Mouse (Mus musculus) intestine, embryonic 16.5 days (tissue): ENCODE results near the gene Ubr4. TPM values are rescaled to one million over a fixed set of nuclear protein-coding genes. Genes with fewer than 3 reads are reported as not detected.
A peak's percentile ranks its signal among the peaks of the same experiment; 100 is the strongest.

Source experiments
- ATAC-seq: fragments of 200-750 bp; cut with Nextera tagmentation; 2 replicates; pipeline ENCODE4 v1.8.0; 2017; ENCODE audit warnings: moderate TSS enrichment, moderate library complexity
- H3K27ac ChIP-seq: fragments of 300-500 bp; sonication (generic); 2 replicates; pipeline ENCODE4 v1.5.1; 2014; ENCODE audit warnings: mild to moderate bottlenecking, low read length
- H3K27me3 ChIP-seq: fragments of 300-500 bp; sonication (generic); replicated peaks from 2 replicates; pipeline ENCODE4 v1.6.1; 2014; ENCODE audit warnings: low read length, control low read depth, mixed read lengths; ENCODE audit not compliant: control insufficient read depth, insufficient read depth
- H3K36me3 ChIP-seq: fragments of 300-500 bp; sonication (generic); 2 replicates; pipeline ENCODE4 v1.6.1; 2014; ENCODE audit warnings: low read length, control low read depth; ENCODE audit not compliant: control insufficient read depth, insufficient read depth
- H3K4me1 ChIP-seq: fragments of 300-500 bp; sonication (generic); 2 replicates; pipeline ENCODE4 v1.6.1; 2014; ENCODE audit warnings: low read length, control low read depth, mixed read lengths; ENCODE audit not compliant: control insufficient read depth, insufficient read depth
- H3K4me2 ChIP-seq: fragments of 300-500 bp; sonication (generic); 2 replicates; pipeline ENCODE4 v1.6.1; 2014; ENCODE audit warnings: low read depth, low read length, control low read depth
- H3K4me3 ChIP-seq: fragments of 300-500 bp; sonication (generic); 2 replicates; pipeline ENCODE4 v1.5.1; 2014; ENCODE audit warnings: mild to moderate bottlenecking, low read length
- H3K9ac ChIP-seq: fragments of 300-500 bp; sonication (generic); 2 replicates; pipeline ENCODE4 v1.6.1; 2014; ENCODE audit warnings: low read depth, low read length
- H3K9me3 ChIP-seq: fragments of 300-500 bp; sonication (generic); 2 replicates; pipeline ENCODE4 v1.6.1; 2016; ENCODE audit warnings: low read length, control low read depth; ENCODE audit not compliant: control insufficient read depth
- WGBS: fragments of 180-500 bp; shearing (Covaris S2); extraction: QIAGEN DNeasy Blood & Tissue Kit; methylation state at CpG from one replicate; pipeline ENCODE4 v1.1.7; 2014; 5-methylcytosine and 5-hydroxymethylcytosine counted together
- polyA plus RNA-seq: library from polyadenylated mRNA; unstranded; fragments of >200 nt; fragmentation: Nextera tagmentation; extraction: Ambion mirVana; gene quantifications from 2 replicates; pipeline ENCODE4 v1.2.1, GENCODE M21; 2015

The Ubr4 gene
- polyA plus RNA-seq, 1 experiment from 2014 or later = 44.8 TPM

GRCm38 (mm10) chr4:139400487-139400886 is 48.1 kb downstream of the Ubr4 start:
- peaks cover 29% of the 10 kb centered on the region for H3K36me3 ChIP-seq
- no peak for ATAC-seq
- no peaks in the 10 kb centered on the region for H3K9me3 ChIP-seq
- 84% methylated on average over 5 of the region's 5 CpGs for WGBS
- H3K4me2 ChIP-seq = no peak overlapping the region
- no peak overlapping the region for H3K4me3 ChIP-seq
- no peaks in the 10 kb centered on the region for H3K4me1 ChIP-seq
- no peaks in the 10 kb centered on the region for H3K27me3 ChIP-seq
- no peak overlapping the region for H3K9ac ChIP-seq
- H3K27ac ChIP-seq = no peak overlapping the region

- Histone ChIP-seq H3K27ac (no peak overlapping the region), H3K9me3 (no peaks in the 10 kb centered on the region), H3K4me1 (no peaks in the 10 kb centered on the region), H3K4me2 (no peak overlapping the region), H3K4me3 (no peak overlapping the region), H3K36me3 (peaks cover 33% of the 10 kb centered on the region), H3K27me3 (no peaks in the 10 kb centered on the region), H3K9ac (no peak overlapping the region)
- 82% methylated on average over 14 of the region's 14 CpGs for WGBS
- no peak for ATAC-seq
These were observed 50.8 kb downstream of the Ubr4 start for GRCm38 (mm10) chr4:139403214-139403613.

- H3K36me3 ChIP-seq = peaks cover 33% of the 10 kb centered on the region
- 90% methylated on average over 3 of the region's 3 CpGs for WGBS
- no peak overlapping the region for H3K4me2 ChIP-seq
- no peaks in the 10 kb centered on the region for H3K27me3 ChIP-seq
- H3K9me3 ChIP-seq = no peaks in the 10 kb centered on the region
- no peak overlapping the region for H3K27ac ChIP-seq
- H3K9ac ChIP-seq = no peak overlapping the region
- H3K4me3 ChIP-seq = no peak overlapping the region
- no peak for ATAC-seq
- H3K4me1 ChIP-seq = no peaks in the 10 kb centered on the region
These were observed 58.9 kb downstream of the Ubr4 start for GRCm38 (mm10) chr4:139411351-139411750.

GRCm38 (mm10) chr4:139417868-139418267 is 65.5 kb downstream of the Ubr4 start:
- 60% methylated on average over 1 of the region's 1 CpGs for WGBS
- ATAC-seq = no peak
- Histone ChIP-seq H3K4me1 (no peaks in the 10 kb centered on the region), H3K9me3 (no peaks in the 10 kb centered on the region), H3K27ac (no peak overlapping the region), H3K4me2 (no peak overlapping the region), H3K4me3 (no peak overlapping the region), H3K9ac (no peak overlapping the region), H3K36me3 (peaks cover 44% of the 10 kb centered on the region), H3K27me3 (no peaks in the 10 kb centered on the region)

GRCm38 (mm10) chr4:139421621-139422020 is 69.2 kb downstream of the Ubr4 start:
- H3K9me3 ChIP-seq = no peaks in the 10 kb centered on the region
- no peaks in the 10 kb centered on the region for H3K27me3 ChIP-seq
- no peak for ATAC-seq
- no peak overlapping the region for H3K4me3 ChIP-seq
- H3K4me2 ChIP-seq = no peak overlapping the region
- H3K9ac ChIP-seq = no peak overlapping the region
- 91% methylated on average over 7 of the region's 7 CpGs for WGBS
- no peak overlapping the region for H3K27ac ChIP-seq
- H3K36me3 ChIP-seq = peaks cover 39% of the 10 kb centered on the region
- H3K4me1 ChIP-seq = no peaks in the 10 kb centered on the region

- Histone ChIP-seq H3K9me3 (no peaks in the 10 kb centered on the region), H3K27me3 (no peaks in the 10 kb centered on the region), H3K27ac (no peak overlapping the region), H3K4me2 (no peak overlapping the region), H3K4me3 (no peak overlapping the region), H3K4me1 (no peaks in the 10 kb centered on the region), H3K36me3 (peaks cover 40% of the 10 kb centered on the region), H3K9ac (no peak overlapping the region)
- 90% methylated on average over 2 of the region's 2 CpGs for WGBS
- ATAC-seq = no peak
These were observed 70.0 kb downstream of the Ubr4 start for GRCm38 (mm10) chr4:139422409-139422808.

- ATAC-seq = no peak
These were observed 70.9 kb downstream of the Ubr4 start for GRCm38 (mm10) chr4:139423270-139423669.

GRCm38 (mm10) chr4:139430176-139430575 is 77.8 kb downstream of the Ubr4 start:
- H3K36me3 ChIP-seq = peaks cover 43% of the 10 kb centered on the region
- peak; percentile 64 for ATAC-seq
- WGBS = 44% methylated on average over 15 of the region's 15 CpGs

More at GRCm38 (mm10) chr4:139423270-139423669, 70.9 kb downstream of the Ubr4 start:
- H3K4me3 ChIP-seq = no peak overlapping the region
- H3K9ac ChIP-seq = no peak overlapping the region
- no peak overlapping the region for H3K27ac ChIP-seq
- 72% methylated on average over 2 of the region's 2 CpGs for WGBS
- no peak overlapping the region for H3K4me2 ChIP-seq
- peaks cover 40% of the 10 kb centered on the region for H3K36me3 ChIP-seq
- no peaks in the 10 kb centered on the region for H3K27me3 ChIP-seq
- no peaks in the 10 kb centered on the region for H3K4me1 ChIP-seq
- H3K9me3 ChIP-seq = no peaks in the 10 kb centered on the region

GRCm38 (mm10) chr4:139430891-139431290 is 78.5 kb downstream of the Ubr4 start:
- no peaks in the 10 kb centered on the region for H3K4me1 ChIP-seq
- no peak overlapping the region for H3K9ac ChIP-seq
- H3K27ac ChIP-seq = no peak overlapping the region
- 57% methylated on average over 4 of the region's 4 CpGs for WGBS
- H3K27me3 ChIP-seq = no peaks in the 10 kb centered on the region
- peaks cover 39% of the 10 kb centered on the region for H3K36me3 ChIP-seq
- no peak for ATAC-seq
- H3K4me2 ChIP-seq = no peak overlapping the region
- no peaks in the 10 kb centered on the region for H3K9me3 ChIP-seq
- no peak overlapping the region for H3K4me3 ChIP-seq

More at GRCm38 (mm10) chr4:139430176-139430575, 77.8 kb downstream of the Ubr4 start:
- H3K4me2 ChIP-seq = no peak overlapping the region
- H3K27ac ChIP-seq = no peak overlapping the region
- H3K4me3 ChIP-seq = no peak overlapping the region
- no peaks in the 10 kb centered on the region for H3K9me3 ChIP-seq
- H3K27me3 ChIP-seq = no peaks in the 10 kb centered on the region
- H3K9ac ChIP-seq = no peak overlapping the region
- no peaks in the 10 kb centered on the region for H3K4me1 ChIP-seq
